In the genomic region with DNA sequence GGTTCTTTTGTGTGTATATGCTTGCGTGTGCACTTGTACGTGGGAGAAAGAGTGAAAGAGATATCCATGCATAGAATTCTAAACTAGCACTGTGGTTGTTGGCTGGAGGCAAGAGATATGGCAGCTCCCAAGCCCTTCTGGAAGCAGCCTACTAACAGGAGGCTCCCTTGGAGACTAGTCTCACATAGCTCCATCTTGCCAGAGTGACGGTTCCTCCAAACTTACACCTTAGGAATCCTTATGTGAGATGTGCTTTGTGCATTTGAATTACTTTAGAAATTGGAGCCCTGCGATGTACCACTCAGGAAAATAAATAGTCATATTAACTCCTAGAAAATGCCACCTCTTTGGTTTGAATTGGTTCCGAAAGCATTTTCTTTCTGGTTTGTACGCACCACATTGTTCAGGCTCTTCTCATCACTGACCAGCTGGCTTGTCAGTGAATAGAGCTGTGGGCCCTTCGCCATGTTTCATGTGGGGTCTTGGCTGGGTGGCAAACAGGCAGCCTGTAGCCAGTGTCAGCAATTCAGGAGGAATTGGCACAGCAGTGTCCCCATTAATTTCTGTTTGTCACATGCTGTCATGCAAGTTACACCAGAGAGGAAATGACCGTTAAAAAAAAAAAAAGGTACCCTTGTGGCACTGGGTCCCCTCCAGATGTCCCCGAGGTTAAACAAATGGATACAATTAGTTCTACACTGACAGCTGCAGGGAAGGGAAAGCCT, we compare ENCODE assay signal across 8 mouse cellular contexts.
DNase-seq lines count a peak whose midpoint lies in the region; ATAC-seq and TF ChIP-seq lines count a peak whose summit lies in the region.
"Not testable (repeated sequence)": the region's sequence is repeated elsewhere in the genome, so short reads cannot be mapped to it uniquely, and the experiment has no call there.

No protein-coding gene starts in this region.

- H3K9ac ChIP-seq in hindbrain, postnatal 0 days (replicated peaks; ENCODE audit: low read length); midbrain, postnatal 0 days (replicated peaks; ENCODE audit: low read length, poor library complexity, severe bottlenecking): not testable (repeated sequence)

- not testable (repeated sequence) for H3K4me1 ChIP-seq in hindbrain, postnatal 0 days (ENCODE audit: insufficient read depth, low read length); midbrain, postnatal 0 days (ENCODE audit: insufficient read depth, low read length)

- ATAC-seq in hindbrain, postnatal 0 days; midbrain, postnatal 0 days (ENCODE audit: low FRiP score): not testable (repeated sequence)

- H3K36me3 ChIP-seq in hindbrain, postnatal 0 days (ENCODE audit: insufficient read depth, low read length); midbrain, postnatal 0 days (ENCODE audit: insufficient read depth, low read length): not testable (repeated sequence)

- H3K9me3 ChIP-seq in hindbrain, postnatal 0 days (ENCODE audit: low read length); midbrain, postnatal 0 days (ENCODE audit: low read length): not testable (repeated sequence)

- TF ChIP-seq CTCF in hindbrain, postnatal 0 days (IDR thresholded peaks at IDR 0.05; ENCODE audit: low read depth); midbrain, postnatal 0 days (IDR thresholded peaks at IDR 0.05): not testable (repeated sequence)

- peak; percentile 70 for DNase-seq in brain, adult 2 months (ENCODE audit: low read depth, low spot score)
- peak; percentile 21 for DNase-seq in cerebellum, adult 11 months
- peak; percentile 29 to 45 for DNase-seq in cerebellum, adult 18-20 months
- peak; percentile 34 for DNase-seq in cerebellum, adult 8-10 months
- peak; percentile 67 for DNase-seq in cerebellum, adult 9-11 months
- peak; percentile 55 to 56 for DNase-seq in cerebellum, postnatal 14 days
- peak; percentile 29 for DNase-seq in hindbrain, postnatal 0 days (ENCODE audit: low spot score)
- DNase-seq in midbrain, postnatal 0 days (ENCODE audit: low spot score) = peak; percentile 34

- not testable (repeated sequence) for H3K4me3 ChIP-seq in hindbrain, postnatal 0 days (ENCODE audit: low read length); midbrain, postnatal 0 days (ENCODE audit: low read depth, low read length)

- H3K27ac ChIP-seq in hindbrain, postnatal 0 days; midbrain, postnatal 0 days (ENCODE audit: low read depth, low read length): not testable (repeated sequence)

- H3K4me2 ChIP-seq in hindbrain, postnatal 0 days (ENCODE audit: low read depth, low read length); midbrain, postnatal 0 days (ENCODE audit: low read depth, low read length, poor library complexity, severe bottlenecking): not testable (repeated sequence)

- WGBS in hindbrain, postnatal 0 days = 60% methylated on average over 8 of the region's 9 CpGs
- 86% methylated on average over 8 of the region's 9 CpGs for WGBS in midbrain, postnatal 0 days

- H3K27me3 ChIP-seq in hindbrain, postnatal 0 days (ENCODE audit: insufficient read depth, low read length); midbrain, postnatal 0 days (ENCODE audit: insufficient read depth, low read length): not testable (repeated sequence)
